Mouse (Mus musculus) left cerebral cortex, adult 18-20 months (tissue): ENCODE measurements around the gene Siglech. TPM values are rescaled to one million over a fixed set of nuclear protein-coding genes. Genes with fewer than 3 reads are reported as not detected.

ENCODE experiments used
- total RNA-seq, 2 experiments: library from RNA; stranded (reverse); gene quantifications; 2 replicates each; pipeline ENCODE4 v1.2.3; 2021

Gene Siglech
- total RNA-seq, 2 experiments from 2014 or later: 9.3 to 11.6 TPM

Other genes starting within 250 kb of the Siglech start
- 10 to 100 TPM; 32.1 to 37.9 TPM for gene Tubgcp5, start 26.0 kb downstream of the Siglech start, total RNA-seq
- gene Cyfip1, start 73.6 kb downstream of the Siglech start, total RNA-seq: 10 to 100 TPM; 67.1 to 71.5 TPM
- 10 to 100 TPM; 46.9 to 54.7 TPM for gene Nipa2, start 194.3 kb downstream of the Siglech start, total RNA-seq